Mouse (Mus musculus) spleen, postnatal 36 days (tissue): ENCODE results near the gene Gpr4.
A peak's percentile ranks its signal among the peaks of the same experiment; 100 is the strongest.

Experiments
- DNase-seq, 2 experiments: peaks; one replicate each; pipeline ENCODE4 v3.0.0; 2022; ENCODE audit warnings: low spot score in 2 of 2, mixed read lengths in 1 of 2

Gpr4 gene

GRCm38 (mm10) chr7:19257390-19258022 lies 45.2 kb downstream of the Gpr4 start:
- peak; percentile 57 to 75 for DNase-seq

- DNase-seq: no peak
Measured at GRCm38 (mm10) chr7:19258336-19258735, 46.0 kb downstream of the Gpr4 start.

- DNase-seq: peak in 1 of 2 experiments; percentile 28
Measured at GRCm38 (mm10) chr7:19265147-19265546, 52.8 kb downstream of the Gpr4 start.

GRCm38 (mm10) chr7:19265928-19266822 lies 53.8 kb downstream of the Gpr4 start:
- peak; percentile 88 to 89 for DNase-seq

DNA sequence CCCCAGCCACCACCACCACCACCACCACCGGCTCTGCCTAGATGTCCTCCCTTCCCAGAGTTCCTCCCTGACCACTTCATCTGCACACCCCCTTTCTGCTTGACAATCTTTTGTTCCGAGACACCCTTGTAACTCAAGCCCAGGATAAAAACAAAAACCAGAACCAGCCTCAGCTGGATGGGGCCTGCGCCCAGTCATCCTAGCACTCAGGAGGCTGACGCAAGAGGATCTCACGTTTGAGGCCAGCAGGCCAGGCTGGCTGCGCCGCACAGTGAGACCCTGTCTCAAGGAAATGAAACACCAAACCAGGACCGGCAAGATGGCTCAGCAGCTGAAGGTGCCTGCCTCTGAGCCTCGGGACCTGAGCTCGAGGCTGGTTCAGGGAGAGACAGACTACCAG lies 54.7 kb downstream of the Gpr4 start:
- no peak for DNase-seq

GRCm38 (mm10) chr7:19268993-19269681 lies 56.8 kb downstream of the Gpr4 start:
- peak in 1 of 2 experiments; percentile 50 for DNase-seq

DNA sequence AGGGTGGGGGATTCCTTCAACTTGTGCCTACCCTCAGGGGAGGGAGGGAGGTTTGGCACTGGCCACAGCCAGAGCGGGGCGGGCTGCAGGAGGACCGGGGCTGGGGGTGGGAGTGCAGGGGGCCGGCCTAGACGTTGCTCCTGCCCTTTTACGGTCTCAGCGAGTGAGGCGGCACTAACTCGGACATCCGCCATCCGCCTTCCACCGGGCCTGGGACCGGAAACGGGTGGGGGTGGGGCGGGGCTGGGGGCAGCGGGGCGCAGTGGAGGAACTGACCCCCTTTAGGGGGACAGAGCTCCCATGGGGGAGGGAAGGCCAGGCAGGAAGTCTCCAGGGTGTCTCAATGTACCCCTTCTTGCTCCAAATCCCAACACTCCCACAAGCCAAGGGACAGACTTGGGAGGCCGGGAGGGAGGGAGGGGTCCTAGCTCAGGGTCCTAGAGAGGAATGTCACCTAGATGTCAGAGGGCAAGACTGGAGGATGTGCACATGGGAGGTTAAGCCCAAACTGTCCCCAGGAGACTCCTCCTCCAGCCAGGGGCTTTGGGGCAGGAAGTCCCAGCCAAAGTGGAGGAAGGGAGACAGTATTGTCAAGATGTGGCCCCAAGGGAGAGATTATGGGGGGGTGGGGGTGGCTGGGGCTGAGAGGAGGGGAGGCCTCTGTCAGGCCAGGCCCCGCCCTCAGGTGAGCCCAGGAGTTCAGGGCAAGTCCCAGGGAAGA lies 57.5 kb downstream of the Gpr4 start:
- DNase-seq: peak; percentile 75

- DNase-seq: peak; percentile 47 to 52
Measured at GRCm38 (mm10) chr7:19270509-19271237, 58.3 kb downstream of the Gpr4 start.

GRCm38 (mm10) chr7:19271238-19272172 lies 59.2 kb downstream of the Gpr4 start, which contains the start of gene Vasp:
Gene Vasp, minus strand, starts transcription at chr7:19271817.
- DNase-seq: peak; percentile 85 to 90

GRCm38 (mm10) chr7:19272173-19272764 lies 59.9 kb downstream of the Gpr4 start:
- peak; percentile 87 for DNase-seq
